Mouse (Mus musculus) CH12.LX (cell line): Measurements from ENCODE around the gene Cd3g.

ENCODE experiments used
- CHD1 ChIP-seq: IDR thresholded peaks from 2 replicates; pipeline ENCODE4 v1.6.1; 2012; ENCODE audit warnings: low read depth, low read length, improper control_type of control experiment, inconsistent platforms
- CHD2 ChIP-seq: IDR thresholded peaks from 2 replicates; pipeline ENCODE4 v1.6.1; 2011; ENCODE audit warnings: low read length, improper control_type of control experiment
- CTCF ChIP-seq, 2 experiments: IDR thresholded peaks in 1 of 2; conservative IDR thresholded peaks in 1 of 2; 2 replicates each; pipeline ENCODE4 v1.5.1; 2011 to 2012; ENCODE audit warnings: low read depth in 2 of 2, low read length in 2 of 2, improper control_type of control experiment in 1 of 2, inconsistent platforms in 1 of 2, mild to moderate bottlenecking in 1 of 2, moderate library complexity in 1 of 2
- EP300 ChIP-seq: IDR thresholded peaks from 2 replicates; pipeline ENCODE4 v1.6.1; 2011; ENCODE audit warnings: low read length, improper control_type of control experiment
- JUND ChIP-seq: conservative IDR thresholded peaks from 2 replicates; pipeline ENCODE4 v1.6.1; 2011; ENCODE audit warnings: low read depth, low read length, improper control_type of control experiment
- MAZ ChIP-seq: IDR thresholded peaks from 2 replicates; pipeline ENCODE4 v1.6.1; 2012; ENCODE audit warnings: low read depth, mild to moderate bottlenecking, inconsistent platforms, low read length, improper control_type of control experiment, moderate library complexity
- NRF1 ChIP-seq: IDR thresholded peaks from 2 replicates; pipeline ENCODE4 v1.6.1; 2014; ENCODE audit warnings: low read depth, mild to moderate bottlenecking, inconsistent platforms, low read length, improper control_type of control experiment, moderate library complexity
- POLR2A ChIP-seq: IDR thresholded peaks from 2 replicates; pipeline ENCODE4 v1.6.1; 2011; ENCODE audit warnings: low read depth, mild to moderate bottlenecking, improper control_type of control experiment, low read length
- RCOR1 ChIP-seq: conservative IDR thresholded peaks from 2 replicates; pipeline ENCODE4 v1.6.1; 2012; ENCODE audit warnings: low read depth, mild to moderate bottlenecking, inconsistent platforms, low read length, improper control_type of control experiment
- TBP ChIP-seq: conservative IDR thresholded peaks from 2 replicates; pipeline ENCODE4 v1.6.1; 2011; ENCODE audit warnings: low read depth, low read length, improper control_type of control experiment
- TCF12 ChIP-seq: IDR thresholded peaks from 2 replicates; pipeline ENCODE4 v1.6.1; 2014; ENCODE audit warnings: low read depth, mild to moderate bottlenecking, inconsistent platforms, low read length, improper control_type of control experiment
- ZC3H11A ChIP-seq: IDR thresholded peaks from 2 replicates; pipeline ENCODE4 v1.6.1; 2012; ENCODE audit warnings: low read depth, mild to moderate bottlenecking, inconsistent platforms, low read length, improper control_type of control experiment

DNA sequence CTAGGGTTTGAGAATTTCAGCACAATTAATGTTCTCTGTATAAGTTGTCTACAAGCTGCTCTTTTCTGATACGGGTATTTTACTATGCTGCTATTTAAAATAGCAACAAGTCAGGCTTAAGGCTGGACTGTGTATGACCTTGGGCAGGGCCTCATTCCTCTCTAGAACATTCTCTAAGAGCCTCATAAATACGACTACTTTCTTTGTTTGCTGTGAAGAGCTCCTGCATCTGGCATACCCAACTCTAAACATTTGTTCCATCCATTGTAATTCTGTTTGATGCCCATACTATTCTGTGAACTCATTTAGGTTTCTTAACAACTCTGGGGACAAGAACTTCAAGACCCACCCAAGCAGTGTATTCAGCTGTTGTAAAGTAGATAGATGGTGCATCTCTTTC is 2.8 kb upstream of the Cd3g start:
- TF ChIP-seq POLR2A: no peak
- no peak for TF ChIP-seq NRF1
- TF ChIP-seq CHD2: no peak
- no peak for TF ChIP-seq RCOR1
- TF ChIP-seq EP300: no peak
- no peak for TF ChIP-seq CTCF (conservative IDR thresholded peaks at IDR 0.05 in 1 of 2, IDR thresholded peaks at IDR 0.05 in 1 of 2; ENCODE audit: low read depth in 2 of 2, low read length in 2 of 2)
- TF ChIP-seq MAZ: no peak
- no peak for TF ChIP-seq TBP
- no peak for TF ChIP-seq ZC3H11A
- no peak for TF ChIP-seq JUND
- no peak for TF ChIP-seq TCF12
- TF ChIP-seq CHD1: no peak
